In the genomic region with DNA sequence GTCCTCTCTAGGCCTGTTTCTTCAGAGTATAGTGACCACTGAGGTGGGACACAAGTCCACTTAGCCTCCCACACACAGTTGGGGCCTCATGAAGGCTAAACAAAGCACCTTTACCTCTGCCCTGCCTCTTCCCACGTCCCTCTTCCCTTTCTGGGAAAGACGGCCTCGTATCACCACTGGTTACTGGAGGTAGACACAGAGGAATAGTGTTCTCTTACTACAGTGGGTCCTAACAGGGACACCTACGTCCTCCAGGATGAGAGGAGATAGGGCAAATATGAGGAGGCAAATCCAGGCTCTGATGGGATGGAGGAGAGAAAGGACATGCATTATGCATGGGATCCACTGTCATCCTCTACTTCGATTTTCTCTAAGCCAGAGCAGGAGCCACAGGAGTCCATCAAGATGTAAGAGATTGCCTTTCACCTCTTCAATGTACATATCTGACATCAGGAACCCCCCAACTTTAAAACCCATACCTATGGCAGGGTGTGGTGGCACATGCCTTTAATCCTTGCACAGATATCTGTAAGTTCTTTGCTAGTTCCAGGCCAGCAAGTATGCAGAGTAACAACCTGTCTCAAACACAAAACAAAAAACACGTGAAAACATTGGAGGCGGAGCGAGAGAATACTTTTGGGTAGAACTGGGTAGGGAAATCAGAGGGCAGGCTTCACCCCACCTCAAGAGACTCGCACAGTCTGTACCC, we compare ENCODE assay signal across 9 mouse cellular contexts. TPM values are rescaled to one million over a fixed set of nuclear protein-coding genes. Genes with fewer than 3 reads are reported as not detected.
DNase-seq lines count a peak whose midpoint lies in the region; ATAC-seq and TF ChIP-seq lines count a peak whose summit lies in the region.
"Had no signal": no experiment of that assay in that cellular context is flagged by ENCODE, and none has a peak within 500 bp of the region (broad histone marks: within the 10 kb centered on the region; RNA-seq: fewer than 3 reads in every experiment).

No protein-coding gene starts in this region.

- H3K4me1 ChIP-seq in kidney, adult 2 months (ENCODE audit: control insufficient read depth, insufficient read depth, low read length) = peaks cover 15% of the 10 kb centered on the region
- H3K4me1 ChIP-seq in cortical plate, adult 2 months (ENCODE audit: control insufficient read depth, insufficient read depth, low read length) = peaks cover 7% of the 10 kb centered on the region
- peaks cover 30% of the 10 kb centered on the region for H3K4me1 ChIP-seq in hindbrain, embryonic 13.5 days (replicated peaks)
- peaks cover 15% of the 10 kb centered on the region; the same call in 1 of the 2 replicates for H3K4me1 ChIP-seq in midbrain, embryonic 14.5 days (ENCODE audit: control insufficient read depth, insufficient read depth, low read length)

- no peak for TF ChIP-seq POLR2A in kidney, adult 2 months (IDR thresholded peaks at IDR 0.05; ENCODE audit: low read depth, low read length)
- no peak for TF ChIP-seq POLR2A in cortical plate, adult 2 months (IDR thresholded peaks at IDR 0.05; ENCODE audit: extremely low read depth, insufficient read depth, low read length)

- no peaks in the 10 kb centered on the region for H3K27me3 ChIP-seq in kidney, adult 2 months (replicated peaks; ENCODE audit: control insufficient read depth, insufficient read depth, low read length)
- H3K27me3 ChIP-seq in hindbrain, embryonic 13.5 days = no peaks in the 10 kb centered on the region
- no peaks in the 10 kb centered on the region for H3K27me3 ChIP-seq in midbrain, embryonic 14.5 days (ENCODE audit: control insufficient read depth, insufficient read depth, low read length)

- H3K27ac ChIP-seq in kidney, adult 2 months (ENCODE audit: insufficient read depth, low read depth, low read length) = peak overlapping the region; percentile 57
- H3K27ac ChIP-seq in cortical plate, adult 2 months (ENCODE audit: insufficient read depth, low read length) = 0 out of 2 replicates have a peak overlapping the region, but pooled peaks have one; percentile 44
- peak overlapping the region; percentile 46 for H3K27ac ChIP-seq in hindbrain, embryonic 13.5 days
- H3K27ac ChIP-seq in midbrain, embryonic 14.5 days (replicated peaks; ENCODE audit: low read depth, low read length) = peak overlapping the region; percentile 64; the same call in 1 of the 2 replicates

- no peaks in the 10 kb centered on the region for H3K9me3 ChIP-seq in hindbrain, embryonic 13.5 days
- H3K9me3 ChIP-seq in midbrain, embryonic 14.5 days (ENCODE audit: control insufficient read depth, low read length) = 0 out of 2 replicates have a peak, but pooled peaks cover 4% of the 10 kb centered on the region

- no peak for DNase-seq in kidney, adult 2 months
- DNase-seq in kidney, adult 9 months = no peak
- no peak for DNase-seq in midbrain, embryonic 14.5 days
- no peak for DNase-seq in embryo, embryonic 10.5 days (ENCODE audit: low spot score)
- DNase-seq in adrenal gland, adult 8-10 months = no peak
- no peak for DNase-seq in left cerebral cortex, adult 8-10 months (ENCODE audit: low spot score in 2 of 2)

- H3K9ac ChIP-seq in hindbrain, embryonic 13.5 days = peak overlapping the region; percentile 94
- peak overlapping the region; percentile 81 for H3K9ac ChIP-seq in midbrain, embryonic 14.5 days (replicated peaks; ENCODE audit: low read length)

- no peak for TF ChIP-seq CTCF in kidney, adult 2 months (conservative IDR thresholded peaks at IDR 0.05; ENCODE audit: insufficient read depth, insufficient read length, low read depth, low read length)
- TF ChIP-seq CTCF in cortical plate, adult 2 months (IDR thresholded peaks at IDR 0.05; ENCODE audit: extremely low read depth, insufficient read depth, low read length) = no peak

- WGBS in kidney, adult 2 months = 44% methylated on average over 9 of the region's 9 CpGs
- 33% methylated on average over 9 of the region's 9 CpGs for WGBS in hindbrain, embryonic 13.5 days
- WGBS in midbrain, embryonic 14.5 days = 27% methylated on average over 9 of the region's 9 CpGs

- H3K4me3 ChIP-seq in kidney, adult 2 months (ENCODE audit: insufficient read depth, low read depth, low read length) = peak overlapping the region; percentile 95; the same call in 1 of the 2 replicates
- peak overlapping the region; percentile 83 for H3K4me3 ChIP-seq in cortical plate, adult 2 months (ENCODE audit: insufficient read depth, low read length)
- H3K4me3 ChIP-seq in hindbrain, embryonic 13.5 days = peak overlapping the region; percentile 85
- H3K4me3 ChIP-seq in midbrain, embryonic 14.5 days (replicated peaks; ENCODE audit: low read depth, low read length) = peak overlapping the region; percentile 80

- H3K4me2 ChIP-seq in hindbrain, embryonic 13.5 days = peak overlapping the region; percentile 93
- H3K4me2 ChIP-seq in midbrain, embryonic 14.5 days (ENCODE audit: low read length) = peak overlapping the region; percentile 86

- no peaks in the 10 kb centered on the region for H3K36me3 ChIP-seq in kidney, adult 2 months (ENCODE audit: control insufficient read depth, insufficient read depth, low read length)
- peaks cover 29% of the 10 kb centered on the region for H3K36me3 ChIP-seq in hindbrain, embryonic 13.5 days
- peaks cover 25% of the 10 kb centered on the region for H3K36me3 ChIP-seq in midbrain, embryonic 14.5 days (ENCODE audit: control insufficient read depth, insufficient read depth, low read length)

- ATAC-seq in hindbrain, embryonic 13.5 days (ENCODE audit: low FRiP score) = no peak
- ATAC-seq in midbrain, embryonic 14.5 days (ENCODE audit: low FRiP score, low TSS enrichment) = peak; percentile 49

RNA-seq across cellular contexts. Expression of a gene that starts 0.5 kb away (rescaled TPM):
- 176 and 181 TPM in 2 replicates for polyA plus RNA-seq in kidney, adult 2 months (2012; rRNA removed)
- 207 and 236 TPM in 2 replicates for polyA plus RNA-seq in cortical plate, adult 2 months (2012; rRNA removed)
- polyA plus RNA-seq in hindbrain, embryonic 13.5 days (2015; fragmentation: Nextera tagmentation; extraction: Ambion mirVana) = 128 and 130 TPM in 2 replicates
- 105 and 117 TPM in 2 replicates for polyA plus RNA-seq in midbrain, embryonic 14.5 days (2014; fragmentation: Nextera tagmentation; extraction: Ambion mirVana)
- 100 to 1,000 TPM; 174 to 210 (median 184) TPM for total RNA-seq in adrenal gland, adult 8-10 months (2022)
- total RNA-seq in left cerebral cortex, adult 8-10 months (2022) = 10 to 100 TPM; 86.9 to 98.0 (median 92.5) TPM

RNA-seq across cellular contexts. Expression of a gene that starts 4.1 kb away (rescaled TPM):
- 0.12 and 0.20 TPM in 2 replicates for polyA plus RNA-seq in kidney, adult 2 months (2012; rRNA removed)
- 0.08 and 0.17 TPM in 2 replicates for polyA plus RNA-seq in cortical plate, adult 2 months (2012; rRNA removed)
- 0.29 and 0.30 TPM in 2 replicates for polyA plus RNA-seq in hindbrain, embryonic 13.5 days (2015; fragmentation: Nextera tagmentation; extraction: Ambion mirVana)
- polyA plus RNA-seq in midbrain, embryonic 14.5 days (2014; fragmentation: Nextera tagmentation; extraction: Ambion mirVana) = 0.14 and 0.15 TPM in 2 replicates
- under 1 TPM; 0.23 to 0.59 (median 0.39) TPM for total RNA-seq in adrenal gland, adult 8-10 months (2022)
- under 1 TPM in 3 of 4 experiments, not detected in 1; 0.17 to 0.37 (median 0.34) TPM for total RNA-seq in left cerebral cortex, adult 8-10 months (2022)
- total RNA-seq: gastrocnemius, postnatal 4 days had no signal

RNA-seq across cellular contexts. Expression of a gene that starts 5.5 kb away (rescaled TPM):
- polyA plus RNA-seq in kidney, adult 2 months (2012; rRNA removed) = 4.7 and 20.0 TPM in 2 replicates
- polyA plus RNA-seq in cortical plate, adult 2 months (2012; rRNA removed) = 1.3 and 1.6 TPM in 2 replicates
- polyA plus RNA-seq in hindbrain, embryonic 13.5 days (2015; fragmentation: Nextera tagmentation; extraction: Ambion mirVana) = 0.47 and 0.66 TPM in 2 replicates
- polyA plus RNA-seq in midbrain, embryonic 14.5 days (2014; fragmentation: Nextera tagmentation; extraction: Ambion mirVana) = 0.55 and 0.64 TPM in 2 replicates
- total RNA-seq in adrenal gland, adult 8-10 months (2022) = 1 to 10 TPM; 2.2 to 4.4 (median 3.4) TPM
- total RNA-seq in left cerebral cortex, adult 8-10 months (2022) = 1 to 10 TPM; 1.6 to 2.2 (median 1.8) TPM

RNA-seq across cellular contexts. Expression of a gene that starts 8.3 kb away (rescaled TPM):
- 0.03 and 0.05 TPM in 2 replicates for polyA plus RNA-seq in kidney, adult 2 months (2012; rRNA removed)
- 0.04 TPM in 2 replicates for polyA plus RNA-seq in cortical plate, adult 2 months (2012; rRNA removed)
- polyA plus RNA-seq in hindbrain, embryonic 13.5 days (2015; fragmentation: Nextera tagmentation; extraction: Ambion mirVana) = not detected in 2 replicates
- polyA plus RNA-seq in midbrain, embryonic 14.5 days (2014; fragmentation: Nextera tagmentation; extraction: Ambion mirVana) = not detected in 2 replicates
- under 1 TPM in 2 of 4 experiments, not detected in 2; 0.06 to 0.08 TPM for total RNA-seq in adrenal gland, adult 8-10 months (2022)
- under 1 TPM in 1 of 4 experiments, not detected in 3; 0.08 TPM for total RNA-seq in left cerebral cortex, adult 8-10 months (2022)
- total RNA-seq: gastrocnemius, postnatal 4 days had no signal

RNA-seq across cellular contexts. Expression of a gene that starts 15.2 kb away (rescaled TPM):
- polyA plus RNA-seq in kidney, adult 2 months (2012; rRNA removed) = 41.0 and 41.8 TPM in 2 replicates
- polyA plus RNA-seq in cortical plate, adult 2 months (2012; rRNA removed) = 79.5 and 91.7 TPM in 2 replicates
- 61.6 and 64.3 TPM in 2 replicates for polyA plus RNA-seq in hindbrain, embryonic 13.5 days (2015; fragmentation: Nextera tagmentation; extraction: Ambion mirVana)
- 37.3 and 42.2 TPM in 2 replicates for polyA plus RNA-seq in midbrain, embryonic 14.5 days (2014; fragmentation: Nextera tagmentation; extraction: Ambion mirVana)
- total RNA-seq in adrenal gland, adult 8-10 months (2022) = 10 to 100 TPM; 29.2 to 53.0 (median 46.7) TPM
- total RNA-seq in left cerebral cortex, adult 8-10 months (2022) = 10 to 100 TPM; 28.6 to 39.6 (median 34.1) TPM
